Mouse (Mus musculus) v-Abl transformed pro-B cells (cell line): Measurements from ENCODE around the gene Cryz.

Experiments used
- in situ Hi-C, 2 experiments: fragments of 400-800 bp; cut with MboI; formaldehyde crosslinking; loops; one replicate each; pipeline ENCODE4 v1.15.1; 2025; ENCODE audit not compliant: unreplicated experiment in 2 of 2

The Cryz gene

DNA sequence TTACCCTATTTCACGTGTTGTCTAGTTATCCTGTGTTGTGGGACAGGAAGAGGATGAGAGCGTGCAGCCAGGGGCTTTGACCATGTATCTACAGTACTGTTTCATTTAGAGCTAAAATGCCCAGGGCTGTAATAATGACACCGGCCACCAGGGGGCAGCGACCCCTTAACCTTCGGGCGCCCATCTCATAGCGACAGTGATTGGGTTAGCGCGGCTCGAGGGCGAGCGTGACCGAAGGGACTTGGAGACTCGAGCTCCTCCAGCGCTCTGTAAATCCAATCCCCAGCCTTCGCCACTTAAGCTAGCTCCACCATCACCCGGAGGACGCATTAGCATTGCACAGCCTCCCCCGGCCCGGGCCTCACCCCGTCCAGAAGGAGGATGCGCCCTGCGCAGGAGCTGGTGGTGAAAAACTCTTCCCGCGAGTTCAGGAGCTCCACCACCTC, at the start of gene Cryz:
Gene Cryz, plus strand, starts transcription at position 224 of the 446 bp plus-strand sequence.
- in situ Hi-C loops, result loop anchor here in 1 of 2 experiments (10.0 kb wide), 1 partner anchor 498 kb away; the partner anchor contains the start of genes Fpgt and Lrriq3

DNA sequence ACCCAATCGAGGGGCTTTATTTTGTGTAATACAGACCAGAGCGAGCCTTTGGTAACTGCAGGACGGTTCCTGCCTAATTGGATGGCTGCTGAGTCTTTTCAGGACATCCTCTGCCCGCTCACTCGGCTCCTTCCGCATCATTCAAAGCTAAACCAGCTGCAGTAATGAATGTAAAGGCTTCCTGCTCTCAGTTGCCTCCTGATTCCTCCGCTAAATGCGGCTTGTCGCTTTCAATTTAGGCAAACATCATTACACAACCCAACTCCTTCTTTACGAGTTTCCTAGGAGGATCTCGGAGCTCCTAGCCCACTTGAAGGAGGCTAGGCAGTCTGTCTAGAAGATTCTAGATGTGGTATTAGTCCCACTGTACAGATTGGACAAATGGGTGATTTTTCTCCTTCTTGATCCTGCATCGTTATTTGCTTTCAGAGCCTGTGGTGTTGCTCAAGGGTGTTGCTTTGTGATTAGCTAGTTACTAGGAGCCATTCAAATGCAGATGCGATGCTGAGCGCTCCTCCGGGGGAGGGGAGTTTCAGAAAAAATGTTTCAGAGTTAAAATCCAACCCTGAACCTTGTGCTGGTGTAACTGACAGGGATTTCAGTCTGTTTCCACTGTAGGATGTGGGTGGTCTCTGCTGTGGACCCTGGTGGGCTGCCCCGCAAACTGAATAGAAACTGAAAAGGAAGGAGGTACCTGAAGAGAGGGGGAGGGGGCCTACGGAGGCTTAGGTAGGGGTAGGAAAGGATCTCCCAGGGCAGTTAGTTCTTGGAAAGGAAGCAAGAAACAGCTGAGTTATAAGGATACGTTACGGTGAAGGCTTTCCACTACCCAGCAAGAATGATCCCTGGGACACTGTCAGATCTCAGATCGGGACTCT, 48.7 kb upstream of the Cryz start:
- in situ Hi-C loops, result no loop called here

DNA sequence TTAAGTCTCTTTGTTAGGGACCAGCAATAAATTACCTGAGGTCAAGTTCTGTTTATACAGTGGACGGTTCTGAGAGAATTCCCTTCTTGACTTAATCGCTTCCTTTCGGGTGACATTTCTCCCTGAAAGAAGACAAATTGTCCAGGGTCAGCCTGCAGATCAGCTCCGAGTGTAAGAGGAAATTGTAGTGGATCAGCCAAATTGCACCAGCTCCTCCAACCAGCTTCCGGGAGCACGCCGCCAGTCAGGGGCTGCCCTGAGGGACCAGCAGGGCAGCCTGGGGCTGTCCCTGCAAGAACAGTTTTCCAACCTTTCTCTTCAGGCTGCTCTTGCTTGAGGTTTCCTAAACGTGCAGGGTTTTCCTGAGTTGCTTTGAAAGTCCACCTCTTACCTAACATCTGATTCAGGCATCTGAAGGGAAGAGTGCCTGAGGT, 47.6 kb upstream of the Cryz start:
- in situ Hi-C loops, result no loop called here

DNA sequence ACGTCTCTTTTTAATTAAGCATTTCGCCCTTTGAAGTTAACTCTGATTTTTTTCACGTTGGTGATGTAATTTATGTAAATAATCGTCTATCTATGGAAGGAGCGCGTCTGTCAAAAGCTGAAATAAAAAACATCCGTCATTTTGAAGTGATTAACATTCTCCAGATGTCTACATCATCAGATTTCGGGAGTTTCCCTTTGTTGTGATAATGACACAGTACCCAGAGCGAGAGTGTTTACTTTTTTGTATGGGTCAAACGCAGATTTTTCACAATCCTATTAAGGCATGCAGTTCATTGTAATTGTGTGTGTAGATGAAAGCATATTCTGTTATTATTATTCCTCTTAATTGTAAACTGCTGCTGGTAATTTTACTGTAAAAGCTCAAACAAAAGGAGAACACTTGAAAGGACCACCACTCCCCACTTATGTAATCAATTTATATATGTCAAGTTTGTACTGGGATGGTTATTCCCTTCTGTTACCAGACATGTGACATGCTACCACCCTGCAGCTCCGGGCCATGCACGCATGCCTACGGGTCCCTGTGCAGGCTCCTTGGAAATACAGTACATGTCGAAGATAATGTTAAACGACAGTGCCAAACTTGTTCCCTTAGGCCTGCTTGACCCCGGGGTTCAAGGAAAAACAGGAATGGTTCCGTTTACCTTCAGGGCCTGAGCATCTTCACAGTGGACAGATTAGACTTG, 46.0 kb upstream of the Cryz start:
- in situ Hi-C loops, result no loop called here

DNA sequence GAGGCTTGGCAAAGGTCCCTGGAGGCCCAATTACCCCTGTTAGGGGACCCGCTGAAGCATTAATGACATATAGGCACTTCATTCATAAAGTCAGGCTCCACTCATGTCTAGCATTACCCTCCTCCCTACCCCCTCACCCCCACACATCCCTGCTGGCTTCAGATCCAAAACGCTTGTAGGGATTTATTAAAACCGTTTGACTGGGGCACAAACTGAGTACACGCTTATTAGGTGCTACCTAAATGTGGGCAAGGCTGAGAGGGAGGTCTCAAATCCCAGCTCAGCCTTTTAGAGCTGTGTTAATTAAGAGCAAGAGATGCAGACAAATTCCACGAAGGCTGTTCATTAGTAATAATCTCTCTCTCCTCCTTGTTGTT, 45.5 kb upstream of the Cryz start:
- in situ Hi-C loops, result no loop called here

DNA sequence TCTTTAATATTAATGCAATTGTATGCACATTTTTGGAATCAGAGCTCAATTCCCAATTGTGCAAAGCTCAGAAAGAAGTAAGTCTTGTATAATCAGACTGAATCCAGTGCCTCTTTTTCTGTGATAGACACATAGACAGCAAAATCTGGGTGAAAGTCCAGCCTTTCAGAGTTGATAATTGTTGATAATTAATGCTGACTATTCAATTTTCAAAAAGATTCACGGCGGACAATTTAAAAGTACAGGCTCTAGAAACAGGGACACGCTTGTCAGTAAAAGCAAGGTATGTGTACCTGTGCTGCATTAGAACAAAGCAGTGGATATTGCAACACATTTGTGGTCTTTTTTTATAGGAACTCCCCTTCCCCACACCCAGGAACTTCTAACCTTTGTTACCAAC, 34.3 kb upstream of the Cryz start:
- in situ Hi-C loops, result no loop called here

DNA sequence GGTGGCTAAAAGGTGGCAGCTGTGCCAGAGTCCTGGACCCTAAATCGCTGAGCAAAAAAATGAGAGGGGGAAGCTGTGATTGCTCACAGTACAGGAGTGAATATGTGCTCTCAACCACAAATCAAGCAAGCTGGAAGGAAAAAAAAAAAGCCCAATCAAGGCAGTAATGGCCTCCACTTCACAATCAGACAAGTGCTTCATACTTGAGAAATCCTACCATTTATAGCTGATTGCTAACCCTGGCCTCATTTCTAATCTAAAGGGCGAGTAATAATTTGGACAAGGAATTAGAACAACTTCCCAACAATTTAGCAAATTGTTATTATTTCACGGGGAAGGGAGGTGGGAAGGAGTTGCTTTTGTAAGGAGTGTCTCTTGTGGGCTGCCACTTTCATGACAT, 31.1 kb upstream of the Cryz start:
- in situ Hi-C loops, result no loop called here

DNA sequence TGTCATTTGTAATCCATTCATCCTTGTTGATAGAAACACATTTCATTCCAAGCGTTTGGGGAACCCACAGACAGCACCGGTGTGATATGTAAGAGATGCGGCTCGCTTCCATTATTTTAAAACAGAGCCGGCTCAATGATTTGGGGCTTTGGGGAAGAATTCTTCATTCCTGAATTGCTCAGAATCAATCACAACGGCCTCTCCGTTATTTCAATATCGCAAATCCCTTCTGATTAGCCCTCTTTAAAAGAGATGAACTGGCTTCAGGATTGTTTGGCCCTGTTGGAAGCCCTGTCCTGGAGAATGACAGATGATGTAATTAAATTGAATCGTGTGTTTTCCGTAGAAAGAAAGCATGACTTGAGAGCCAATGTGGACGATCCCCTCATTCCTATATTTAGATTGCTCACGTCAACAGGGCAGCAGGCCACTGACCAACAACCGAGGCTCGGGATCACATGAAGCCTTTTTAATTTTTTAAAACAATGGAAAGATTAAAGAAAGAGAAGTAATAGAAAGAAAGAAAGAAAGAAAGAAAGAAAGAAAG, 26.4 kb upstream of the Cryz start:
- in situ Hi-C loops, result loop anchor here (5.0 to 10.0 kb wide), 3 partner anchors 298 to 615 kb away; no protein-coding TSS in a partner anchor

DNA sequence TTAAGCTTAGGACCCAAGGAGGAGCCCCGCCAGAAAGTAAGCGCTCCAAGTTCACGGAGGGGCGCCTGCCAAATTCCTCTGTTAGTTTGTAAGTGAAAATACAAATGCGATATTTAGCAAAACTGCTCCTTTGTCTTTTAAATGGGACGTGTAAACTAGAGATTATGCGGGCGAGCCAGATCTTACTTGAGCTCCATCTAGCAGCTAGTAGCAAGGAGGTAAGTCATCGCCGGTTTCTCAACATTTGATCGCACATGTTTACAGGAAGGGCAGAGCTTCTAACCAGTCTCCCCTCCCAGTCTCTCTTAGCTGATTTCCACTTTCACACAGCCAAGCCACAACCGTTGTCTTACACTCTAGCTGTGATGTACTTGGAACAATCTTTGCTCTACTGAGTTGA, 25.7 kb upstream of the Cryz start:
- in situ Hi-C loops, result loop anchor here (5.0 to 10.0 kb wide), 3 partner anchors 298 to 616 kb away; no protein-coding TSS in a partner anchor

DNA sequence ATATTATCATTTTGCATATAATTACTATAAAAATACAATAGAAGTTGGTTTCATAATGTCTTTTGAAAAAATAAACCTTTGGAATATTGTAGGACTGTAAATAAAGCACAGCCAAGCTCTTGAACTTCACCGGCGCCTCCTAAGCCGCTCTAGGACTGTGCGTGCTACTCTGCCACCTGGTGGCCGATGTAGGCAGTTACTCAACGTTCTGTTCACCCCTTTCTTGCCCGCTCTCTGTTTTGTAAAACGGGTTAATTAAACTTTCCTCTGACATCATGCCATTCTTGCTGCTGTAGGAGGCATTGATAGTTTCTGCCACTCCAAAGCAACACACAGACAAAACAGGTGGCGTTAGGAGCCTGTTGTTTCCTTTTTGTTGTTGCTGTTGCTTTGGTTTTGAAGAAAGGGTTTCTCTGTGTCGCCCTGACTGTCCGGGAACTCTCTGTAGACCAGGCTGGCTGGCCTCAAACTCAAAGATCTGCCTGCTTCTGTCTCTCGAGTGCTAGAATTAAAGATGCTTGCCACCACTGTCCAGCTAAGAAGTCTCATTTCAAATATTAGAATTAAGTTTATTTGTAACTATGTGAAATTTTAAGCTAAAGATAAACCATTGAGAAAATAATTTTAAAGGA, 24.1 kb upstream of the Cryz start:
- in situ Hi-C loops, result loop anchor here (5.0 to 10.0 kb wide), 3 partner anchors 300 to 618 kb away; no protein-coding TSS in a partner anchor

DNA sequence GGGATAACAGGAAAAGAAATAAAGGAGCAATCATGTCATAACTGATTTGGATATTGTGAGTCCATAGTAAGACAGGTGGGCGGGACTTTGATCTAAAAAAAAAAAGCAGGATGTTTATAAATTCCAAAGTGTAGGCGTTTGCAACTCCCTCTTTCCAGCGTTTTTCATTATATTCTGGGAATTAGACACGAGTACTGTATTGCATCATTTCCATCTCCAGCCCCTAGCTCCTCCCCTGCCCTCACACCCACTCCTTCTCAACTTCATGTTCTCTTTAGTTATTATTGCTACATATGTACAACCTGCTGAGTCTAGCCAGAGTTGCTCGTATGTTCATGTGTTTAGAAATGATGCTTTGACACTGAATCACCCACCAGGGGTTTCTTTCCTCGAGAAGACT, 22.8 kb upstream of the Cryz start:
- in situ Hi-C loops, result loop anchor here (5.0 to 10.0 kb wide), 3 partner anchors 301 to 619 kb away; no protein-coding TSS in a partner anchor

DNA sequence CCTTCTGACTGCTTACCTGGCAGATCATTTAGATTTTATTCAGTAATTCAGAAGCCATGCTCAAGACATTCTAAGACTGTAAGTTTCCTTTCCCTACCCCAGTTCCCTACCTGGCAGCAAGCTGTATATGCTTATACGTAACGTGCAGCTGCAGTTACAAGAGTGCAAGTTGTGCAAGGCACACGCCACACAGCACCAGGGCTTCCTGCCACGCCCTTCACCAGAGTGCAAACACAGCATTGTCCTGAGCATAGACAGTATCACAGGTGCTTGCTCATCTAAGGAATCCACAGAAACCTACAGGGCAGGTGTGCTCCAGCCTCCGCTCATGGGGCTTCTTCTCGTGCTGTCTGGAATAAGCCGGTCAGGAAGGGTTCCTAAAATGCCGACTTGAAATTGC, 18.6 kb upstream of the Cryz start:
- in situ Hi-C loops, result loop anchor here (10.0 kb wide), 2 partner anchors 613 to 623 kb away; no protein-coding TSS in a partner anchor

DNA sequence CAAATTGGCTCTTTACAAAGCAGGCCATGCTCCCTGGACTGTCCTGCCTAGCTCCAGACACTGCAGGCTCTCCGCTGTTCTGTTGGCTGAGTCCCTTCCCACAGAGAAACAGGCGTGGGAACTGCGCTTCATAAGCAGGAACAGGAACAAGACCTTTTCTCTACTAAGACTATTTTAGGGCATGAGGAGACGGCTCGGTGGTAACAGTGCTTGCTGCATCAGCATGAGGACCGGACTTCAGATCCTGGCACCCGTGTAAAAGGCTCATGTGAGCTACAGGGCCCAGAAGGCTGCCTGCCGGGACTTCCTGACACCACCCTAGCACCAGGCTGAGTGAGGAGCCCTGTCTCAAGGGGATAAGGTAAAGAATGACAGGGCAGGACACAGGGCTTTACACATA, 12.2 kb upstream of the Cryz start:
- in situ Hi-C loops, result no loop called here

DNA sequence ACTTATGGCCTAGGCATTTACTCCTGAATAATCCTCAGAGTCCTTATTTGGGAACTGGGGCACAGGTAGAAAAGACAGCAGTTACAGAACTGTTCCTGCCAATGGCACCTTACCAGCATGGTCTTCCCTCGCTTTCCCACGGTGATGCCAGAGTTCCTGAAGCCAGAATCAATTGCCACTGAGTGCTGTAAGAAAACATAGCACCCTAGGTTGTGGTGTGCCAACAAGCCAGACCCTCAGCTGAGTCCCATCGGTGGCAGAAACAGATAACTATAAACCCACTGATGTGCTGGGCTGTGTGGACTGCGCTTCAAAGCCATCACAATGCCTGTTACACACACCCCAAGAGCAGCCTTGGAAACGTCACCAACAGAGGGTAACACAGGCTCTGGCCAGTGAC, 5.5 kb upstream of the Cryz start:
- in situ Hi-C loops, result loop anchor here in 1 of 2 experiments (10.0 kb wide), 1 partner anchor 504 kb away; the partner anchor contains the start of genes Fpgt and Lrriq3

DNA sequence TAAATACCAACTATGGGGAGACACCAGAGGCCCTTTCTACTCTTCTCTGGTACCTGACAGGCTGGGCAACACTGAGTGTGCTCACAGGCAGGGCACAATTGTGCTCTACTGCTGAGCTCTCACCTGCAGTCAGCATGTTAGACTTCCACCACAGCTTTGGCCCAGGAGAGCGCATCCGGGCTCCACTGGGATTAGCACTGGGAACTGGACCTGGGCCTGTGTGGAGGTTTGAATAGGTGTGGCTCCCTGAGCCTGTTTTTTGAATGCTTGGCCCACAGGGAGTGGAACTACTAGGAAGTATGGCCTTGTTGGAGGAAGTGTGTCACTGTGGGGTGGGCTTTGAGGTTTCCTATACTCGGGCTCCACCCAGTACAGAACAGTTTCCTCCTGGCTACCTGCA, 4.9 kb upstream of the Cryz start:
- in situ Hi-C loops, result loop anchor here in 1 of 2 experiments (10.0 kb wide), 1 partner anchor 503 kb away; the partner anchor contains the start of genes Fpgt and Lrriq3

DNA sequence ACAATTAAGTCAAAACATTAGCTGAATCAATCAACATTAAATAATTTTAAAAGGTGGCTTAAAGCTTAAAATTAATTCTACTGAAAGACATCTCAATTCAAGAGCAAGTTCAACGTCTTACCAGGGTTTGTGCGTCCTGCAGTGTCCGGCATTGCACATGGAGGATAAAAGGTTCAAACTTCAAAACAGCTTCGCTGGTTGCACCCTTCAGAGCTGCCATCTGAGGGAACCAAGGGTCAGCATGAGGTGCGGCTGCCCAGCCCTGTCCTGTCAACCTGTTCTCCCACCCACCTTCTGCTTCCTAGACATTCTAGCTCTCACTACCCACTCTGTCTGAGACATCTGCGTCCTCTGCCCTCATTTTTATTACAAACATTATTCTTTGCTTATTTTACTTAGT, 2.9 kb upstream of the Cryz start:
- in situ Hi-C loops, result loop anchor here in 1 of 2 experiments (10.0 kb wide), 1 partner anchor 501 kb away; the partner anchor contains the start of genes Fpgt and Lrriq3

DNA sequence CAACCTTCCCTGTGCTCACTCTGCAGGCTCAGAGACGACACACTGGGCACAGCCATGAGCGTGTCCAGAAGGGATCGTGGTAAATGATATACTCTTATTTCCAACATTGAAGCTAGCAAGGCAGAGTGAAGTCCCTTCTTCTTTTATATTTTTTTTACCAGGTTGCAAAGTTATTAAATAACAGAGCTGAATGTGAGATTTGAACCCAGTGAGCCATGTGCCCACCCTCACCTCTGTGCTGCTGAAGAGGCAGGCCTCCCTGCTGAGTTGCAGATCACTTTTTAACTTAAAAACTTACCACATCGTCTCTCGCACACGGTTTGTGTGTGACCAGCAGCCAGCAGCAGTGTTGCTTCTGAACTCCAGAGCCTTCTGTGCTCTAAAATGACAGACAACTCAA, 2.4 kb upstream of the Cryz start:
- in situ Hi-C loops, result loop anchor here in 1 of 2 experiments (10.0 kb wide), 1 partner anchor 501 kb away; the partner anchor contains the start of genes Fpgt and Lrriq3

DNA sequence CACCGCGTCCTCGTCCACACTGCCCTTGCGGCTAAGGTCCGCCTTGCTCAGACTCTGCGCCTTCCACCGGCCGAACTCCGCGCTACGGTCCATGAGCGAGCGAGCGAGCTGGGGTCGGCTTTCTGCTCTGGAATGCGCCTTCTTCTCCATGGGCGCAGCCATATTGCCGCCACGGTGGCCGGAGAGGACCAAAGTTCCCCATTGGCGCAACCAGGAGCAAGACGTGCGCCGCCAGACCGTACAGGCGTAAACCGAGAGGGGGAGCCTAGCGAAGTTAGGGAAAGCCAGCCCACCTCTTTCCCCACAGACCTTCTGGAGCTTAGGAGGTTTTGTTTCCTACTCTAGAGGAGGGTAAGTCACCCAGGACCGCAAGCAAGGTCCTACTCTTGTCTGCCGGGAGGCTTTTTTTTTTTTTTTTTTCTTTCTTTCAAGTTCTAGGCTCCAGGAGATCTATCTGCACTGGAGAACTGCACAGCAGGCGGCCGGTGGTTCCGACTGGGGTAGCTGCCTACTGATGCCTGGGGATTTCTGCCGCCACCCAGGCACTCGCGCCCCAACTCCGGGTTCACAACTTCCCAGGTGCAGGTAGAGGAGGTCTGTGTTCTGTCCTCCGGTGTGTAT, 533 bp downstream of the Cryz start, which contains the start of gene Tyw3:
Gene Tyw3, minus strand, starts transcription at position 171 of the 621 bp plus-strand sequence.
- in situ Hi-C loops, result loop anchor here in 1 of 2 experiments (10.0 kb wide), 1 partner anchor 498 kb away; the partner anchor contains the start of genes Fpgt and Lrriq3

DNA sequence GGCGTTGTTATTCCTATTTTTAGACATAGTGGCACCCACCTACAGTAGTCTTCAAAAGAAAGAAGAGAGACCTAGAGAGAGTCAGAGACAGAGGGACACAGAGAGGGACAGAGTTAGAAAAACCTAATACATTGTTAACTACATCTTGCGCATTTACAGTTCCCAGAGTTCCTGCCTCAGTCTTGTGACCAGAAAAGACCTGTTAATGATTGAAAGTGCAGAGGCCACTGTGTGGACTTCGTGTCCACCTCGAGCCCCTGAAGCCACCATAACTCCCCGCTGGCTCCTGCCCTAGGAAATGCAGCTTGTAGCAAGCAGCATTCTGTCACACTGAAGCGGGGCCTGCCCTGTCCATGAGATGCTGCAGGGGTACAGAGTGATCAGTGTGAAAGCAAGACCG, 1.1 kb downstream of the Cryz start:
- in situ Hi-C loops, result loop anchor here in 1 of 2 experiments (10.0 kb wide), 1 partner anchor 497 kb away; the partner anchor contains the start of genes Fpgt and Lrriq3
